Mouse (Mus musculus): ENCODE results near the gene Acbd3. TPM values are rescaled to one million over a fixed set of nuclear protein-coding genes. Genes with fewer than 3 reads are reported as not detected.

Gene Acbd3
- polyA plus RNA-seq, 1 experiment from 2014 or later, result 32.7 TPM

GRCm38 (mm10) chr1:180763828-180764227 is 38.0 kb downstream of the Acbd3 start:
- Histone ChIP-seq H3K27me3 (no peaks in the 10 kb centered on the region; the same call in none of the 2 replicates), H3K27ac (no peak overlapping the region), H3K4me1 (peaks cover 20% of the 10 kb centered on the region), H3K4me2 (replicated peaks) (peak overlapping the region; percentile 79), H3K36me3 (no peaks in the 10 kb centered on the region), H3K9me3 (replicated peaks) (no peaks in the 10 kb centered on the region), H3K9ac (peak overlapping the region; percentile 58), H3K4me3 (peak overlapping the region; percentile 34)
- ATAC-seq (ENCODE audit: low FRiP score), result peak; percentile 82
- under 1% methylated on average over 11 of the region's 11 CpGs for WGBS

- ATAC-seq (ENCODE audit: low FRiP score), result no peak
- H3K4me2 ChIP-seq (replicated peaks), result no peak overlapping the region
- H3K9ac ChIP-seq, result no peak overlapping the region
- peaks cover 2% of the 10 kb centered on the region for H3K27me3 ChIP-seq
- H3K9me3 ChIP-seq (replicated peaks), result no peaks in the 10 kb centered on the region
- 85% methylated on average over 5 of the region's 5 CpGs for WGBS
- H3K36me3 ChIP-seq, result no peaks in the 10 kb centered on the region
- H3K27ac ChIP-seq, result no peak overlapping the region
- peaks cover 20% of the 10 kb centered on the region for H3K4me1 ChIP-seq
- H3K4me3 ChIP-seq, result no peak overlapping the region
These were observed 39.5 kb downstream of the Acbd3 start for GRCm38 (mm10) chr1:180765393-180765792.

GRCm38 (mm10) chr1:180766557-180766956 is 40.7 kb downstream of the Acbd3 start:
- H3K4me2 ChIP-seq (replicated peaks), result no peak overlapping the region
- WGBS, result 50% methylated on average over 5 of the region's 5 CpGs
- peaks cover 2% of the 10 kb centered on the region for H3K27me3 ChIP-seq
- no peak overlapping the region for H3K27ac ChIP-seq
- H3K9me3 ChIP-seq (replicated peaks), result no peaks in the 10 kb centered on the region
- H3K4me3 ChIP-seq, result no peak overlapping the region
- ATAC-seq (ENCODE audit: low FRiP score), result no peak
- H3K4me1 ChIP-seq, result peaks cover 20% of the 10 kb centered on the region
- no peak overlapping the region for H3K9ac ChIP-seq
- no peaks in the 10 kb centered on the region for H3K36me3 ChIP-seq

GRCm38 (mm10) chr1:180767541-180768333 is 41.9 kb downstream of the Acbd3 start:
- Histone ChIP-seq H3K4me2 (replicated peaks) (peak overlapping the region; percentile 75), H3K9me3 (replicated peaks) (no peaks in the 10 kb centered on the region), H3K4me1 (peaks cover 20% of the 10 kb centered on the region), H3K9ac (peak overlapping the region; percentile 76), H3K36me3 (no peaks in the 10 kb centered on the region), H3K4me3 (peak overlapping the region; percentile 51), H3K27ac (peak overlapping the region; percentile 76), H3K27me3 (peaks cover 2% of the 10 kb centered on the region)
- peak; percentile 35 for ATAC-seq (ENCODE audit: low FRiP score)
- WGBS, result 17% methylated on average over 10 of the region's 10 CpGs

- peak overlapping the region; percentile 76 for H3K9ac ChIP-seq
- H3K36me3 ChIP-seq, result no peaks in the 10 kb centered on the region
- peak; percentile 89 for ATAC-seq (ENCODE audit: low FRiP score)
- peak overlapping the region; percentile 75 for H3K4me2 ChIP-seq (replicated peaks)
- peak overlapping the region; percentile 76 for H3K27ac ChIP-seq
- H3K4me1 ChIP-seq, result peaks cover 16% of the 10 kb centered on the region
- WGBS, result 3% methylated on average over 37 of the region's 37 CpGs
- 0 out of 2 replicates have a peak, but pooled peaks cover 2% of the 10 kb centered on the region for H3K27me3 ChIP-seq
- H3K9me3 ChIP-seq (replicated peaks), result no peaks in the 10 kb centered on the region
- peak overlapping the region; percentile 51 for H3K4me3 ChIP-seq
These were observed 42.7 kb downstream of the Acbd3 start for GRCm38 (mm10) chr1:180768334-180769168.

- H3K4me1 ChIP-seq, result peaks cover 22% of the 10 kb centered on the region
- no peaks in the 10 kb centered on the region for H3K36me3 ChIP-seq
- no peak overlapping the region for H3K27ac ChIP-seq
- no peak for ATAC-seq (ENCODE audit: low FRiP score)
- no peaks in the 10 kb centered on the region for H3K9me3 ChIP-seq (replicated peaks)
- H3K4me2 ChIP-seq (replicated peaks), result no peak overlapping the region
- 74% methylated on average over 5 of the region's 5 CpGs for WGBS
- 0 out of 2 replicates have a peak, but pooled peaks cover 2% of the 10 kb centered on the region for H3K27me3 ChIP-seq
- H3K9ac ChIP-seq, result no peak overlapping the region
- no peak overlapping the region for H3K4me3 ChIP-seq
These were observed 45.5 kb downstream of the Acbd3 start for GRCm38 (mm10) chr1:180771306-180771705.

- 74% methylated on average over 4 of the region's 4 CpGs for WGBS
- no peak overlapping the region for H3K9ac ChIP-seq
- no peak for ATAC-seq (ENCODE audit: low FRiP score)
- H3K9me3 ChIP-seq (replicated peaks), result no peaks in the 10 kb centered on the region
- no peak overlapping the region for H3K4me3 ChIP-seq
- H3K27me3 ChIP-seq, result 0 out of 2 replicates have a peak, but pooled peaks cover 2% of the 10 kb centered on the region
- peaks cover 22% of the 10 kb centered on the region for H3K4me1 ChIP-seq
- H3K36me3 ChIP-seq, result no peaks in the 10 kb centered on the region
- no peak overlapping the region for H3K4me2 ChIP-seq (replicated peaks)
- no peak overlapping the region for H3K27ac ChIP-seq
These were observed 45.9 kb downstream of the Acbd3 start for GRCm38 (mm10) chr1:180771722-180772121.

GRCm38 (mm10) chr1:180772291-180772690 is 46.4 kb downstream of the Acbd3 start:
- 87% methylated on average over 3 of the region's 3 CpGs for WGBS
- ATAC-seq (ENCODE audit: low FRiP score), result no peak
- no peak overlapping the region for H3K9ac ChIP-seq

GRCm38 (mm10) chr1:180774664-180775063 is 48.8 kb downstream of the Acbd3 start:
- Histone ChIP-seq H3K4me1 (peaks cover 12% of the 10 kb centered on the region; the same call in 1 of the 2 replicates), H3K9me3 (replicated peaks) (no peaks in the 10 kb centered on the region), H3K4me2 (replicated peaks) (no peak overlapping the region), H3K27ac (no peak overlapping the region), H3K4me3 (no peak overlapping the region), H3K27me3 (0 out of 2 replicates have a peak, but pooled peaks cover under 1% of the 10 kb centered on the region), H3K9ac (no peak overlapping the region), H3K36me3 (no peaks in the 10 kb centered on the region)
- ATAC-seq (ENCODE audit: low FRiP score), result no peak
- 63% methylated on average over 3 of the region's 3 CpGs for WGBS

More at GRCm38 (mm10) chr1:180772291-180772690, 46.4 kb downstream of the Acbd3 start:
- Histone ChIP-seq H3K4me1 (peaks cover 24% of the 10 kb centered on the region), H3K27me3 (0 out of 2 replicates have a peak, but pooled peaks cover 2% of the 10 kb centered on the region), H3K4me3 (no peak overlapping the region), H3K9me3 (replicated peaks) (no peaks in the 10 kb centered on the region), H3K27ac (no peak overlapping the region), H3K36me3 (no peaks in the 10 kb centered on the region), H3K4me2 (replicated peaks) (no peak overlapping the region)

GRCm38 (mm10) chr1:180775317-180775716 is 49.5 kb downstream of the Acbd3 start:
- no peak for ATAC-seq (ENCODE audit: low FRiP score)
- no peak overlapping the region for H3K9ac ChIP-seq

GRCm38 (mm10) chr1:180775849-180776493 is 50.1 kb downstream of the Acbd3 start:
- H3K9me3 ChIP-seq (replicated peaks), result no peaks in the 10 kb centered on the region
- no peak overlapping the region for H3K27ac ChIP-seq
- peaks cover 12% of the 10 kb centered on the region; the same call in 1 of the 2 replicates for H3K4me1 ChIP-seq
- H3K36me3 ChIP-seq, result no peaks in the 10 kb centered on the region
- 69% methylated on average over 6 of the region's 6 CpGs for WGBS
- H3K4me3 ChIP-seq, result no peak overlapping the region
- H3K4me2 ChIP-seq (replicated peaks), result no peak overlapping the region
- no peak overlapping the region for H3K9ac ChIP-seq
- H3K27me3 ChIP-seq, result no peaks in the 10 kb centered on the region
- ATAC-seq (ENCODE audit: low FRiP score), result no peak

More at GRCm38 (mm10) chr1:180775317-180775716, 49.5 kb downstream of the Acbd3 start:
- Histone ChIP-seq H3K27me3 (no peaks in the 10 kb centered on the region), H3K36me3 (no peaks in the 10 kb centered on the region), H3K4me1 (peaks cover 12% of the 10 kb centered on the region; the same call in 1 of the 2 replicates), H3K9me3 (replicated peaks) (no peaks in the 10 kb centered on the region), H3K4me2 (replicated peaks) (no peak overlapping the region), H3K27ac (no peak overlapping the region), H3K4me3 (no peak overlapping the region)
- WGBS, result 81% methylated on average over 10 of the region's 10 CpGs

- ATAC-seq (ENCODE audit: low FRiP score), result no peak
- H3K4me2 ChIP-seq (replicated peaks), result no peak overlapping the region
- H3K36me3 ChIP-seq, result no peaks in the 10 kb centered on the region
- H3K4me3 ChIP-seq, result no peak overlapping the region
- H3K9ac ChIP-seq, result no peak overlapping the region
- no peaks in the 10 kb centered on the region for H3K9me3 ChIP-seq (replicated peaks)
- H3K4me1 ChIP-seq, result peaks cover 12% of the 10 kb centered on the region; the same call in 1 of the 2 replicates
- no peak overlapping the region for H3K27ac ChIP-seq
- no peaks in the 10 kb centered on the region for H3K27me3 ChIP-seq
- WGBS, result 87% methylated on average over 6 of the region's 6 CpGs
These were observed 50.7 kb downstream of the Acbd3 start for GRCm38 (mm10) chr1:180776494-180776893.
